Comparison of ENCODE assay signal across 10 mouse cellular contexts in the genomic region with DNA sequence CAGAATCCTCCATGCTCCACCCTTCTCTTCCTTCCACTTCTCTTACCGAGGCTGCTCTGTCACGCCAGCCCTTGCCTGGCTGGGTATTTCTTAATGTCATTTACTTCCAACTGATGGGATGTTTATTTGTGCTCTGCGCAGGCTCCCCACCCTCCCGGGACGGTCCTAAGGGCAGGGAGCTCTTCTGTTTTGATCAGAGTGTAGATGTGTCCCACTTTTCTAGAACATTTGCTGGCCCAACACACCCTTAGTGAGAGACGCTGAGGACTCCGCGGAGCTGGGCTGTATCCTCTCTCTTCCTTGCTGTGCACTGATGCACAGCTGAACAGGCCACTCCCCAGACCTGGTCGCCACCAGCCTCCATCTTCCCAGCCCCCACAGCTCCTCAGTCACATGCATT. TPM values are rescaled to one million over a fixed set of nuclear protein-coding genes. Genes with fewer than 3 reads are reported as not detected.
DNase-seq lines count a peak whose midpoint lies in the region; ATAC-seq and TF ChIP-seq lines count a peak whose summit lies in the region.
"Had no signal": no experiment of that assay in that cellular context is flagged by ENCODE, and none has a peak within 500 bp of the region (broad histone marks: within the 10 kb centered on the region; RNA-seq: fewer than 3 reads in every experiment).

No protein-coding gene starts in this region.

- H3K9ac ChIP-seq in forebrain, embryonic 12.5 days = 0 out of 2 replicates have a peak overlapping the region, but pooled peaks have one; percentile 17
- H3K9ac ChIP-seq in hindbrain, embryonic 13.5 days = peak overlapping the region; percentile 61

- no peaks in the 10 kb centered on the region for H3K9me3 ChIP-seq in forebrain, embryonic 12.5 days
- H3K9me3 ChIP-seq in hindbrain, embryonic 13.5 days = no peaks in the 10 kb centered on the region

- DNase-seq in cerebellum, adult 2 months = no peak
- no peak for DNase-seq in cerebellum, postnatal 4 days (ENCODE audit: low spot score in 2 of 2)
- peak; percentile 83 for DNase-seq in lung, postnatal 36 days
- DNase-seq in adrenal gland, postnatal 25 days = no peak
- no peak for DNase-seq in left cerebral cortex, adult 8-10 months (ENCODE audit: low spot score in 2 of 2)
- DNase-seq: right cerebral cortex, postnatal 4 days had no signal

- ATAC-seq in forebrain, embryonic 12.5 days (ENCODE audit: low FRiP score) = peak; percentile 20; the same call in 1 of the 2 replicates
- no peak for ATAC-seq in hindbrain, embryonic 13.5 days (ENCODE audit: low FRiP score)
- ATAC-seq in erythroid progenitor cell, adult 5-6 weeks (replicated peaks; ENCODE audit: low FRiP score, poor library complexity, severe bottlenecking) = no peak

- no peak for TF ChIP-seq CTCF in cerebellum, adult 2 months (IDR thresholded peaks at IDR 0.05; ENCODE audit: borderline replicate concordance, insufficient read depth, low read depth, low read length)

- peaks cover 96% of the 10 kb centered on the region for H3K4me1 ChIP-seq in cerebellum, adult 2 months (ENCODE audit: control insufficient read depth, insufficient read depth, low read length)
- peaks cover 92% of the 10 kb centered on the region for H3K4me1 ChIP-seq in forebrain, embryonic 12.5 days
- peaks cover 100% of the 10 kb centered on the region for H3K4me1 ChIP-seq in hindbrain, embryonic 13.5 days (replicated peaks)

- H3K4me2 ChIP-seq in forebrain, embryonic 12.5 days = peak overlapping the region; percentile 6; the same call in 1 of the 2 replicates
- peak overlapping the region; percentile 17; the same call in 1 of the 2 replicates for H3K4me2 ChIP-seq in hindbrain, embryonic 13.5 days

- TF ChIP-seq POLR2A in cerebellum, adult 2 months (IDR thresholded peaks at IDR 0.05; ENCODE audit: borderline replicate concordance, insufficient read depth, low read length) = no peak

- no peak overlapping the region for H3K4me3 ChIP-seq in cerebellum, adult 2 months (replicated peaks; ENCODE audit: insufficient read depth, low read depth, low read length)
- no peak overlapping the region for H3K4me3 ChIP-seq in forebrain, embryonic 12.5 days (replicated peaks)
- no peak overlapping the region for H3K4me3 ChIP-seq in hindbrain, embryonic 13.5 days

- peak overlapping the region; percentile 36 for H3K27ac ChIP-seq in cerebellum, adult 2 months (ENCODE audit: insufficient read depth, low read length)
- peak overlapping the region; percentile 4; the same call in 1 of the 2 replicates for H3K27ac ChIP-seq in forebrain, embryonic 12.5 days
- H3K27ac ChIP-seq in hindbrain, embryonic 13.5 days = peak overlapping the region; percentile 84
- H3K27ac ChIP-seq: macrophage had no signal

- no peaks in the 10 kb centered on the region for H3K27me3 ChIP-seq in cerebellum, adult 2 months (ENCODE audit: control insufficient read depth, insufficient read depth, low read length)
- peaks cover 11% of the 10 kb centered on the region for H3K27me3 ChIP-seq in forebrain, embryonic 12.5 days
- H3K27me3 ChIP-seq in hindbrain, embryonic 13.5 days = no peaks in the 10 kb centered on the region

- H3K36me3 ChIP-seq in forebrain, embryonic 12.5 days (replicated peaks) = no peaks in the 10 kb centered on the region
- no peaks in the 10 kb centered on the region for H3K36me3 ChIP-seq in hindbrain, embryonic 13.5 days

- WGBS in cerebellum, adult 2 months = 15% methylated on average over 9 of the region's 9 CpGs
- WGBS in forebrain, embryonic 12.5 days = 46% methylated on average over 9 of the region's 9 CpGs
- WGBS in hindbrain, embryonic 13.5 days = 45% methylated on average over 9 of the region's 9 CpGs

RNA-seq across cellular contexts. Expression of gene Coro2b, which starts 15.3 kb away (rescaled TPM):
- 210 and 244 TPM in 2 replicates for polyA plus RNA-seq in cerebellum, adult 2 months (2012; rRNA removed)
- polyA plus RNA-seq in forebrain, embryonic 12.5 days (2016; fragmentation: Nextera tagmentation; extraction: Ambion mirVana) = 37.6 and 38.1 TPM in 2 replicates
- polyA plus RNA-seq in hindbrain, embryonic 13.5 days (2015; fragmentation: Nextera tagmentation; extraction: Ambion mirVana) = 34.3 and 39.0 TPM in 2 replicates
- not detected in 2 replicates for total RNA-seq in erythroid progenitor cell, adult 5-6 weeks (2015; ENCODE audit: low replicate concordance)
- 0.13 TPM in 1 of 2 replicates, not detected in the other for total RNA-seq in erythroid progenitor cell, adult 5-6 weeks (2017; ENCODE audit: low replicate concordance)
- total RNA-seq in adrenal gland, postnatal 25 days (2021) = 16.2 and 20.4 TPM in 2 replicates
- 100 to 1,000 TPM; 159 to 171 (median 170) TPM for total RNA-seq in left cerebral cortex, adult 8-10 months (2022)

Comparison
In these comparisons a context has a peak if more than half of its experiments do, and no peak if none do; other contexts are left out.
1. H3K27ac ChIP-seq: peak in every context shown above with its lines; median percentile 84 in hindbrain, embryonic 13.5 days; 36 in cerebellum, adult 2 months; 4 in forebrain, embryonic 12.5 days.
2. RNA of gene Coro2b, which starts 15.3 kb away (total RNA-seq): 159 to 171 TPM in left cerebral cortex, adult 8-10 months and 16.2 to 20.4 TPM in adrenal gland, postnatal 25 days; 0.13 TPM in erythroid progenitor cell, adult 5-6 weeks; every median in the first group is over 10 times any median in the second.